Mouse (Mus musculus): ENCODE data around the gene Jdp2. TPM values are rescaled to one million over a fixed set of nuclear protein-coding genes. Genes with fewer than 3 reads are reported as not detected.

Gene Jdp2
- polyA plus RNA-seq, 1 experiment from 2014 or later: 0.12 TPM

- Histone ChIP-seq H3K27me3 (ENCODE audit: control insufficient read depth, insufficient read depth, low read depth, low read length) (no peaks in the 10 kb centered on the region), H3K4me1 (ENCODE audit: control insufficient read depth, low read depth, low read length) (no peaks in the 10 kb centered on the region), H3K36me3 (ENCODE audit: control insufficient read depth, insufficient read depth) (no peaks in the 10 kb centered on the region), H3K4me3 (ENCODE audit: low read depth, low read length) (no peak overlapping the region), H3K9ac (ENCODE audit: low read depth, low read length) (no peak overlapping the region), H3K27ac (ENCODE audit: low read length) (no peak overlapping the region), H3K4me2 (ENCODE audit: low read depth, low read length) (no peak overlapping the region), H3K9me3 (replicated peaks; ENCODE audit: control insufficient read depth, low read length) (no peaks in the 10 kb centered on the region)
- WGBS (ENCODE audit: insufficient replicate concordance): 71% methylated on average over 20 of the region's 20 CpGs
- no peak for ATAC-seq (ENCODE audit: low read depth)
Measured at GRCm38 (mm10) chr12:85638541-85639325, 39.9 kb downstream of the Jdp2 start.

GRCm38 (mm10) chr12:85639326-85640008 lies 40.6 kb downstream of the Jdp2 start:
- no peak overlapping the region for H3K27ac ChIP-seq (ENCODE audit: low read length)
- H3K9ac ChIP-seq (ENCODE audit: low read depth, low read length): no peak overlapping the region
- H3K4me3 ChIP-seq (ENCODE audit: low read depth, low read length): no peak overlapping the region
- WGBS (ENCODE audit: insufficient replicate concordance): 61% methylated on average over 12 of the region's 12 CpGs
- no peaks in the 10 kb centered on the region for H3K27me3 ChIP-seq (ENCODE audit: control insufficient read depth, insufficient read depth, low read depth, low read length)
- no peaks in the 10 kb centered on the region for H3K4me1 ChIP-seq (ENCODE audit: control insufficient read depth, low read depth, low read length)
- no peak overlapping the region for H3K4me2 ChIP-seq (ENCODE audit: low read depth, low read length)
- H3K9me3 ChIP-seq (replicated peaks; ENCODE audit: control insufficient read depth, low read length): no peaks in the 10 kb centered on the region
- no peak for ATAC-seq (ENCODE audit: low read depth)
- H3K36me3 ChIP-seq (ENCODE audit: control insufficient read depth, insufficient read depth): no peaks in the 10 kb centered on the region

DNA sequence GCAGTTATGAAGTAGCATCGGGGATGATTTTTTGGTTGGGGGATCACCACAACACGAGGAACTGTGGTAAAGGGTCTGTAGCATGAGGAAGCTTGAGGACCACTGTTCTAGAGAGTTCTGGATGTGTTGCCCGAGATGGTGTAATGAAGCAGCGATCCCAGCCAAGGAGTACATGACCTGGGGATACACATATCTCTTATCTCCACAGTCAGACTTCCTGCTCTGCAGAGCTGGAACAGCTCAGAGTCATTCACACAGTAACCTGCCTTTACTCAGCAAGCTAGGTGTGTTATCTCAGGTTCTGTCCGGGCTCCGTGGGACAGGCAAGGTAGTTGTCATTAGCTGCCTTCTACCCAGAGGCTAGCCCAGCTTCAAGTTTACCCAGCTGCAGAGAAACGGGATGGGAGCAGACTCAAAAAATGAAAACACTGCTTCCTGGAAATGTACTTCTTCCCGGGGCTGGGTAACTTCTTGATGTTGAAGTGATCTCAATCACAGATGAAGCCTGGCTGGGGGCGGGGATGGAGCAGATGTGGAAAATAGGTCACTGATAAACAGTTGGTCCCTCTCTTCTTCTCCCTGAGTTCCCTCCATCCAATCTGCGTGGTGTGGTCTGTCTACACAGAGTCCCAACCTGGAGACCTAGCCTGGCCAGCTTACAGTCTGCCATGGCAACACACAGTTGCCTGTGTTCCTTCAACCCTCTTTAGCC lies 42.2 kb downstream of the Jdp2 start:
- H3K9me3 ChIP-seq (replicated peaks; ENCODE audit: control insufficient read depth, low read length): no peaks in the 10 kb centered on the region
- no peak overlapping the region for H3K4me2 ChIP-seq (ENCODE audit: low read depth, low read length)
- H3K36me3 ChIP-seq (ENCODE audit: control insufficient read depth, insufficient read depth): no peaks in the 10 kb centered on the region
- no peaks in the 10 kb centered on the region for H3K27me3 ChIP-seq (ENCODE audit: control insufficient read depth, insufficient read depth, low read depth, low read length)
- no peak overlapping the region for H3K4me3 ChIP-seq (ENCODE audit: low read depth, low read length)
- no peak overlapping the region for H3K9ac ChIP-seq (ENCODE audit: low read depth, low read length)
- H3K4me1 ChIP-seq (ENCODE audit: control insufficient read depth, low read depth, low read length): no peaks in the 10 kb centered on the region
- 19% methylated on average over 10 of the region's 10 CpGs for WGBS (ENCODE audit: insufficient replicate concordance)
- H3K27ac ChIP-seq (ENCODE audit: low read length): no peak overlapping the region
- no peak for ATAC-seq (ENCODE audit: low read depth)

DNA sequence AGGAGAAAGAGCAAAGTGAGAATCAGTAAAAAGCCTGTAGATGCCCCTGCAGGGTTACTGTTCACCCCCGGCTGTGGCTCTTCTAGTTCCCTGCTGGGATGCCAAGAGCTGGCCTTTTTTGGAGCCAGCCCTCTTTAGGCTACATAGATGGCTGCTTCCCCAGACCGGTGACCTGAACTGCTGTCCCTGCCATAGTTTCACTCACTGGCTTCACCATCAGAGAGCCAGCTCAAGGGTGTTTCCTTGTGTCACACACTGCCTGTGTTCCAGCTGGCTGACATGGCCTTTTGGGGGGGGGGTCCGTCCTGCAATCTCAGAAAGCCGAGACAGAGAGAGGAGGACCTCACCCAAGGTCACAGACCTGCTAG lies 42.7 kb downstream of the Jdp2 start:
- Histone ChIP-seq H3K36me3 (ENCODE audit: control insufficient read depth, insufficient read depth) (no peaks in the 10 kb centered on the region), H3K27me3 (ENCODE audit: control insufficient read depth, insufficient read depth, low read depth, low read length) (no peaks in the 10 kb centered on the region), H3K9ac (ENCODE audit: low read depth, low read length) (no peak overlapping the region), H3K27ac (ENCODE audit: low read length) (no peak overlapping the region), H3K9me3 (replicated peaks; ENCODE audit: control insufficient read depth, low read length) (no peaks in the 10 kb centered on the region), H3K4me3 (ENCODE audit: low read depth, low read length) (no peak overlapping the region), H3K4me1 (ENCODE audit: control insufficient read depth, low read depth, low read length) (no peaks in the 10 kb centered on the region), H3K4me2 (ENCODE audit: low read depth, low read length) (no peak overlapping the region)
- ATAC-seq (ENCODE audit: low read depth): no peak
- 47% methylated on average over 4 of the region's 4 CpGs for WGBS (ENCODE audit: insufficient replicate concordance)

DNA sequence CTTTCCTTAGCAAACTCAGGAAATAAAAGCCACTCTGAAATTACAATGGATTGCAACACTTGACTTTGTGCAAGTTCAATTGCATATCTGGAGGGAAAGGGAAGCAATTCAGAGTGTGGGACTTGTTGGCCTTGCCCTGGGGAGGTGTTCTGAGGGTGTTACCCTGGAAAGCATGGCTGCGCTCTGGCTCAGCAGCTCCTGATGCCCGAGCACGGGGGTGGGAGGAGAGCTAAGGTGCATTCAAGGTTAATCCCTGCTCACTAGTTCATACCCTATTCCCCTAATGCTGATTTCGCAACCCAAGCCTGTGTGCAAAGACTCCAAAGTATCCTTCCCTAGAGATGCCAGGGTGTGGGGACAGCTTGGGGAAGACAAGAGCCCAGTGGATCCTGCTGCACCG lies 44.9 kb downstream of the Jdp2 start:
- H3K27ac ChIP-seq (ENCODE audit: low read length): no peak overlapping the region
- 49% methylated on average over 5 of the region's 5 CpGs for WGBS (ENCODE audit: insufficient replicate concordance)
- H3K9me3 ChIP-seq (replicated peaks; ENCODE audit: control insufficient read depth, low read length): no peaks in the 10 kb centered on the region
- no peaks in the 10 kb centered on the region for H3K36me3 ChIP-seq (ENCODE audit: control insufficient read depth, insufficient read depth)
- H3K4me2 ChIP-seq (ENCODE audit: low read depth, low read length): no peak overlapping the region
- ATAC-seq (ENCODE audit: low read depth): no peak
- no peak overlapping the region for H3K9ac ChIP-seq (ENCODE audit: low read depth, low read length)
- H3K4me3 ChIP-seq (ENCODE audit: low read depth, low read length): no peak overlapping the region
- H3K27me3 ChIP-seq (ENCODE audit: control insufficient read depth, insufficient read depth, low read depth, low read length): no peaks in the 10 kb centered on the region
- H3K4me1 ChIP-seq (ENCODE audit: control insufficient read depth, low read depth, low read length): no peaks in the 10 kb centered on the region; the same call in 1 of the 2 replicates

DNA sequence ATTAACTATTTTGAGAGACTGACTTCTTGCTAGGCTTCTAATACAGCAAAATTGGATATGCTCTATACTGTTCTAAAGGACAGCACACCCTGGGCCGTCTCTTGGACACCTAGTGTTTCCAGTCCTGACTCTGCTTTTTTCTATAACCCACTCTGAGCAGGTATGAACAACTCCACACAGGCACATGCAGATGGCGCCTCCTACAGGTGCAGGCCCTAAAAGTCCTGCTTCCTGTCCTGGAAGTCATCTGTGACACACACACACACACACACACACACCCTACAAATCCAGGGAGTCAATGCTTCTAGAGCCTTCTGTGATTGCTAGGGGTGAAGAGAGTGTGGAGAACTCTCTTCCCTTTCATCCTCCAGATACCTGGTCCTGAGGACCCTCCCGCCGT lies 46.8 kb downstream of the Jdp2 start:
- ATAC-seq (ENCODE audit: low read depth): no peak
- Histone ChIP-seq H3K4me1 (ENCODE audit: control insufficient read depth, low read depth, low read length) (no peaks in the 10 kb centered on the region; the same call in 1 of the 2 replicates), H3K4me3 (ENCODE audit: low read depth, low read length) (no peak overlapping the region), H3K27ac (ENCODE audit: low read length) (no peak overlapping the region), H3K36me3 (ENCODE audit: control insufficient read depth, insufficient read depth) (no peaks in the 10 kb centered on the region), H3K9me3 (replicated peaks; ENCODE audit: control insufficient read depth, low read length) (no peaks in the 10 kb centered on the region), H3K4me2 (ENCODE audit: low read depth, low read length) (no peak overlapping the region), H3K9ac (ENCODE audit: low read depth, low read length) (no peak overlapping the region), H3K27me3 (ENCODE audit: control insufficient read depth, insufficient read depth, low read depth, low read length) (no peaks in the 10 kb centered on the region)
- 61% methylated on average over 4 of the region's 4 CpGs for WGBS (ENCODE audit: insufficient replicate concordance)

GRCm38 (mm10) chr12:85647346-85647745 lies 48.5 kb downstream of the Jdp2 start:
- no peak for ATAC-seq (ENCODE audit: low read depth)
- Histone ChIP-seq H3K36me3 (ENCODE audit: control insufficient read depth, insufficient read depth) (no peaks in the 10 kb centered on the region), H3K27ac (ENCODE audit: low read length) (peak overlapping the region; percentile 50; the same call in 1 of the 2 replicates), H3K4me2 (ENCODE audit: low read depth, low read length) (no peak overlapping the region), H3K9me3 (replicated peaks; ENCODE audit: control insufficient read depth, low read length) (no peaks in the 10 kb centered on the region), H3K4me3 (ENCODE audit: low read depth, low read length) (no peak overlapping the region), H3K27me3 (ENCODE audit: control insufficient read depth, insufficient read depth, low read depth, low read length) (no peaks in the 10 kb centered on the region), H3K9ac (ENCODE audit: low read depth, low read length) (no peak overlapping the region), H3K4me1 (ENCODE audit: control insufficient read depth, low read depth, low read length) (no peaks in the 10 kb centered on the region; the same call in 1 of the 2 replicates)
- WGBS (ENCODE audit: insufficient replicate concordance): 22% methylated on average over 10 of the region's 10 CpGs

- Histone ChIP-seq H3K4me2 (ENCODE audit: low read depth, low read length) (no peak overlapping the region), H3K36me3 (ENCODE audit: control insufficient read depth, insufficient read depth) (no peaks in the 10 kb centered on the region), H3K4me1 (ENCODE audit: control insufficient read depth, low read depth, low read length) (no peaks in the 10 kb centered on the region; the same call in 1 of the 2 replicates), H3K4me3 (ENCODE audit: low read depth, low read length) (no peak overlapping the region), H3K27ac (ENCODE audit: low read length) (peak overlapping the region; percentile 50; the same call in 1 of the 2 replicates), H3K9me3 (replicated peaks; ENCODE audit: control insufficient read depth, low read length) (no peaks in the 10 kb centered on the region), H3K27me3 (ENCODE audit: control insufficient read depth, insufficient read depth, low read depth, low read length) (no peaks in the 10 kb centered on the region), H3K9ac (ENCODE audit: low read depth, low read length) (no peak overlapping the region)
- ATAC-seq (ENCODE audit: low read depth): no peak
- 23% methylated on average over 1 of the region's 1 CpGs for WGBS (ENCODE audit: insufficient replicate concordance)
Measured at GRCm38 (mm10) chr12:85647955-85648354, 49.1 kb downstream of the Jdp2 start.

DNA sequence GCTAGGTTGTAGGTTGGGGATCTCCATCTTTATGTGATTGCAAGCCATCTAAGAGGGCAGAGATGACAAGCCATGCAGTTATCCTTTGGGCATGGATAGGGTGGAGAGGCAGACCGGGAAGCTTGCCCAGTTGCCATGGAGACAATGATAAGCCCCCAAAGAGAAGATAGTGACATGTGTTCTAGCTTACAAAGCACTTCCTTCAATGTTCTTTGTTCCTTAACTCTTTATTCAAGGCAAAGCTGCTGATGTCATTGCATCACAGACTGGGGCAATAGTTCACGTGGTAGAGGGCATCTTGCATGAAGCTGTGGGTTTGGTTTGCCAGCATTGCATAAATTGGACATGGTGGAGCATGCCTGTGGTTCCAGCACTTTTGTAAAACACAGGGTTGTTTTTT lies 60.5 kb downstream of the Jdp2 start:
- Histone ChIP-seq H3K9me3 (replicated peaks; ENCODE audit: control insufficient read depth, low read length) (no peaks in the 10 kb centered on the region), H3K27me3 (ENCODE audit: control insufficient read depth, insufficient read depth, low read depth, low read length) (no peaks in the 10 kb centered on the region), H3K27ac (ENCODE audit: low read length) (no peak overlapping the region; the same call in 1 of the 2 replicates), H3K4me2 (ENCODE audit: low read depth, low read length) (no peak overlapping the region), H3K4me3 (ENCODE audit: low read depth, low read length) (no peak overlapping the region), H3K36me3 (ENCODE audit: control insufficient read depth, insufficient read depth) (no peaks in the 10 kb centered on the region), H3K9ac (ENCODE audit: low read depth, low read length) (no peak overlapping the region), H3K4me1 (ENCODE audit: control insufficient read depth, low read depth, low read length) (no peaks in the 10 kb centered on the region)
- no peak for ATAC-seq (ENCODE audit: low read depth)
- WGBS (ENCODE audit: insufficient replicate concordance): 26% methylated on average over 2 of the region's 2 CpGs
